Mouse (Mus musculus) kidney, adult 10 weeks (tissue): ENCODE results near the gene Rerg. TPM values are rescaled to one million over a fixed set of nuclear protein-coding genes. Genes with fewer than 3 reads are reported as not detected.

ENCODE experiments used
- polyA plus RNA-seq: library from polyadenylated mRNA; stranded (reverse); fragments of 350-450 nt; fragmentation: Illumina TruSeq; extraction: RNeasy Lipid Tissue Mini Kit (QIAGEN cat#74804); gene quantifications from one replicate; pipeline ENCODE4 v1.2.3, GENCODE M21; 2014; ENCODE audit warnings: low read depth, low replicate concordance

Rerg gene
- polyA plus RNA-seq: 14.5 TPM

GRCm38 (mm10) chr6:137170226-137170625 is at the start of gene Rerg:
Gene Rerg, minus strand, starts transcription at chr6:137170497.

Other genes with a start within 250 kb of the Rerg start
- gene Erp27, start 248.3 kb downstream of the Rerg start, polyA plus RNA-seq: not detected
- not detected for gene Pde6h, start 246.7 kb downstream of the Rerg start, polyA plus RNA-seq
- 15.6 TPM for gene Arhgdib, start 228.6 kb downstream of the Rerg start, polyA plus RNA-seq
- 20.4 TPM for gene Ptpro, start 81.8 kb upstream of the Rerg start, polyA plus RNA-seq